Mouse (Mus musculus): ENCODE measurements around the gene Ifit3.

GRCm38 (mm10) chr19:34623781-34624180 lies 40.5 kb downstream of the Ifit3 start:
- TF ChIP-seq EP300 (IDR thresholded peaks at IDR 0.05; ENCODE audit: low read depth) (no peak), CTCF (IDR thresholded peaks at IDR 0.05; ENCODE audit: low read depth) (no peak)

Data from liver, embryonic 14.5 days (tissue).